ENCODE assay signal across 20 mouse cellular contexts in the genomic region with DNA sequence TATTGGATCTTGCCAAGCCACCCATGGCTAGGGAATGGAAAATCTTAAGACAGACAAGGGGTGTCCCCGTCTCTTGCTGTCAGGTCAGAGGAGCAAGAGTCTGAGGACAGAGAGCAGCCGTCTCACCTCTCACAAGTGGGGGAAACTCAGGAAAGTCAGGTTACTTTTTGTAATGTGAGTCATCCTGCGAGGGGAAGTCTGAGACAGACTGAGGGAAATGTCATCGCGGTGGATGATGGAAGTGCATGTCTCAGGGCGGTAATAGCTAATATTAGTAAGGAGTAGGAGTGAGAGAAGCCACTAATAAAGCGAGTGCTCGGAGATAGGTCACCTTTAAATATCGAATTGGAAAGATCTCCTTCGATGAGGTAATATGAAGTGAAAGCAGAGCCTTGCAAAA. TPM values are rescaled to one million over a fixed set of nuclear protein-coding genes. Genes with fewer than 3 reads are reported as not detected.
"Had no signal": no experiment of that assay in that cellular context is flagged by ENCODE, and none has a peak within 500 bp of the region (broad histone marks: within the 10 kb centered on the region; RNA-seq: fewer than 3 reads in every experiment).

No protein-coding gene starts in this region.

- H3K9ac ChIP-seq: limb, embryonic 13.5 days; liver, embryonic 13.5 days; lung, embryonic 14.5 days; neural tube, embryonic 13.5 days had no signal

- H3K36me3 ChIP-seq: limb, embryonic 10.5 days; limb, embryonic 13.5 days; liver, embryonic 13.5 days; midbrain, embryonic 10.5 days; neural tube, embryonic 13.5 days had no signal

- H3K27ac ChIP-seq: kidney, postnatal 0 days; limb, embryonic 10.5 days; limb, embryonic 13.5 days; liver, embryonic 13.5 days; macrophage; midbrain, embryonic 10.5 days; neural tube, embryonic 13.5 days had no signal

- H3K4me2 ChIP-seq: limb, embryonic 13.5 days; liver, embryonic 13.5 days; lung, embryonic 14.5 days; neural tube, embryonic 13.5 days had no signal

- DNase-seq: kidney, adult 2 months; kidney, postnatal 4 days; layer of hippocampus, adult 9-11 months; liver; liver, embryonic 13.5 days; lung, embryonic 14.5 days; midbrain, embryonic 14.5 days; retina, postnatal 1 day; thymus, adult 18-20 months; thymus, postnatal 36 days had no signal

- ATAC-seq: lung, postnatal 0 days had no signal

- H3K9me3 ChIP-seq: limb, embryonic 10.5 days; limb, embryonic 13.5 days; liver, embryonic 13.5 days; megakaryocyte, embryonic 14.5 days; midbrain, embryonic 10.5 days; neural tube, embryonic 13.5 days had no signal

- H3K27me3 ChIP-seq: liver, embryonic 13.5 days; neural tube, embryonic 13.5 days had no signal

- H3K4me1 ChIP-seq: limb, embryonic 13.5 days; liver, embryonic 13.5 days had no signal

- H3K4me3 ChIP-seq: limb, embryonic 10.5 days; limb, embryonic 13.5 days; liver, embryonic 13.5 days; megakaryocyte, embryonic 14.5 days; midbrain, embryonic 10.5 days; myocyte; neural tube, embryonic 13.5 days had no signal

RNA-seq across cellular contexts. Expression of a gene that starts 27.0 kb away (rescaled TPM):
- polyA plus RNA-seq: myocyte had no signal

RNA-seq across cellular contexts. Expression of a gene that starts 41.3 kb away (rescaled TPM):
- polyA plus RNA-seq: kidney, adult 2 months; macrophage; small intestine, adult 2 months had no signal
